Mouse (Mus musculus): ENCODE data around the gene Nckap5. TPM values are rescaled to one million over a fixed set of nuclear protein-coding genes. Genes with fewer than 3 reads are reported as not detected.

Nckap5 gene
- polyA plus RNA-seq, 1 experiment from 2014 or later: 16.6 TPM

DNA sequence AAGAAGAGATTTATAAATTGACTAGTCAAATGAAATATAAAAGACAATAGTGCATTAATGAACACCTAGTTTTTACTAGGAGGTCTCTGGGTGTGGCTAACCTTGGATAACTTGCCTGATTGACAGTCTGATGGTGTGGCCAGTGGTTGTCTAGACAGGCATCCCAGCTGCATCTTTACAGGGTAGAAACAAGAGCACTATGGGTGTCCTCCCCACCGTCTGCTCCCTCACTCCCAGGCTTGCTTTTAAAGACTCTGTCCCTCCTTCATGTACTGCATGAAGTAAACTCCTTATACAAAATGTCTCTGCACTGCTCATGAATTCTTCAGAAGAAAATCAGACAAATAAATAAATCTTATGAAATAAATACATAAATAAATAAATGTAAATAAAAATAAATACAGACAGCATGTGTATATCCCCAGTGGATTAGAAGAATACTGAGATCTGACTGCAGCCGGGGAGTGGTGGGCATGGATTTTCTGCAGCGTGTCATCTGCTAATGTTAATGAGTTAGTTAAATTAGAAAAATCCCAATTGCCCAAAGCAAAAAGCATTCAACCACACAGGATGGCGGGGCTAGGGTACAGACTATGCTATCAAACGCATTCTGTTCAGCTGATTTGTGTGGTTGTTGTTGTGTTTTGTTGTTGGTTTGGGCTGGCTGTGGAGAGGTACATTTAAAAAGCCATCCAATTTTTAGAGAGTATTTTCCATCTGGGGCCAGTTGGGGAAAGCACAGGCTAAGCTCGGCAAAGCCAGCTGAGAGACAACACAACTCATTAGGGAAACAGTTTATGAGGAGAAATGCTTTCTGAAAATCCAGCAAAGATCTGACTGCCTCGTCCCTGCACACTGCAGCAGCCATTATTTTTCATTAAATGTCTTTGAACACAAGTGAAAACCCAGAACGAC is 130.3 kb downstream of the Nckap5 start:
- no peaks in the 10 kb centered on the region for H3K9me3 ChIP-seq (replicated peaks; ENCODE audit: control insufficient read depth, low read length)
- H3K4me3 ChIP-seq (ENCODE audit: low read depth, low read length): no peak overlapping the region
- H3K4me2 ChIP-seq (ENCODE audit: low read length): peak overlapping the region; percentile 6; the same call in 1 of the 2 replicates
- 15% methylated on average over 8 of the region's 8 CpGs for WGBS
- DNase-seq (ENCODE audit: low spot score) (peak; percentile 54), ATAC-seq (peak; percentile 72)
- no peaks in the 10 kb centered on the region for H3K27me3 ChIP-seq (replicated peaks; ENCODE audit: control insufficient read depth, insufficient read depth, low read length)
- peak overlapping the region; percentile 72 for H3K27ac ChIP-seq (ENCODE audit: low read depth, low read length)
- H3K4me1 ChIP-seq (ENCODE audit: control insufficient read depth, insufficient read depth, low read length): 0 out of 2 replicates have a peak, but pooled peaks cover 5% of the 10 kb centered on the region
- no peaks in the 10 kb centered on the region for H3K36me3 ChIP-seq (ENCODE audit: control insufficient read depth, insufficient read depth, low read length)
- H3K9ac ChIP-seq (ENCODE audit: low read length): no peak overlapping the region

DNA sequence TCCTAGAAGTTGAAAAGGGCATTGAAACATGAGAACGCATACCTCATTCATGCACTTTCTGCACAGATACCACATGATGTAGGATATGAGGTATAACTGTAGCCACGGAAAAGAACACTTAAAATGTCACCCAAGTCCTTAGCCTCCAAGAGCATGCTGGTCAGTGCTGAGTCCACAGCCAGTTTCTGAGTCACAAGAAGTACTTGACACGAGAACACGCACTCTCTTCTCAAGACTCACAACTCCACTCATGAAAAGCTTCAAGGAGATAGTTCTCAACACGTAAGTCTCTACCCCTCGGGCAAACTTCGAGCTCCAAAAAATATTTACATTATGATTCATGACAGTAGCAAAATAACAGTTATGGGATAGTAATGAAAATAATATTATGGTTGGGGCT is 137.0 kb downstream of the Nckap5 start:
- ATAC-seq (no peak), DNase-seq (ENCODE audit: low spot score) (no peak)
- peaks cover 8% of the 10 kb centered on the region; the same call in 1 of the 2 replicates for H3K4me1 ChIP-seq (ENCODE audit: control insufficient read depth, insufficient read depth, low read length)
- H3K27me3 ChIP-seq (replicated peaks; ENCODE audit: control insufficient read depth, insufficient read depth, low read length): no peaks in the 10 kb centered on the region
- H3K4me2 ChIP-seq (ENCODE audit: low read length): no peak overlapping the region
- H3K27ac ChIP-seq (ENCODE audit: low read depth, low read length): no peak overlapping the region
- H3K9me3 ChIP-seq (replicated peaks; ENCODE audit: control insufficient read depth, low read length): no peaks in the 10 kb centered on the region
- 93% methylated on average over 7 of the region's 7 CpGs for whole genome bisulfite sequencing
- H3K4me3 ChIP-seq (ENCODE audit: low read depth, low read length): no peak overlapping the region
- H3K36me3 ChIP-seq (ENCODE audit: control insufficient read depth, insufficient read depth, low read length): no peaks in the 10 kb centered on the region
- H3K9ac ChIP-seq (ENCODE audit: low read length): no peak overlapping the region

DNA sequence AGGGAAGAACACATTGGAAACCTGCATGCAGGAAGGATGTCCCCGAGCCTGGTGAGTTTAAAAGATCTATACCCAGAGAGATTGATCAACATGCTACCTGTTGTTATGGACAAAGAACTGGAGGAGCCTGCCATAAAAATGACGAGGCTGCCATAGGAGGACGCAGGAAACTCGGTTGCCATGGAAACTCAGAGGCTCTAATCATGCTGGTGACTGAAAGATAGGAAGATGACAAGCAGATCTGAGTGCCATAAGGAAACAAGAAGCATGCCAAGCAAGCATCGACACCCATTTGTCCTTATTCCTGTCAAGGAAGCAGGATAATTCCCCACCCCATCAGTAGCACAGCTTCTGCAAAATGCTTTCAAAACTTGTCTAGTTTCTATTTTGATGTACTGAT is 142.0 kb downstream of the Nckap5 start:
- ATAC-seq (peak; percentile 16; the same call in 1 of the 2 replicates), DNase-seq (ENCODE audit: low spot score) (peak; percentile 90)
- Histone ChIP-seq H3K9ac (ENCODE audit: low read length) (no peak overlapping the region), H3K9me3 (replicated peaks; ENCODE audit: control insufficient read depth, low read length) (no peaks in the 10 kb centered on the region), H3K4me1 (ENCODE audit: control insufficient read depth, insufficient read depth, low read length) (peaks cover 23% of the 10 kb centered on the region; the same call in 1 of the 2 replicates), H3K4me3 (ENCODE audit: low read depth, low read length) (no peak overlapping the region), H3K27ac (ENCODE audit: low read depth, low read length) (peak overlapping the region; percentile 35; the same call in 1 of the 2 replicates), H3K4me2 (ENCODE audit: low read length) (no peak overlapping the region), H3K27me3 (replicated peaks; ENCODE audit: control insufficient read depth, insufficient read depth, low read length) (no peaks in the 10 kb centered on the region), H3K36me3 (ENCODE audit: control insufficient read depth, insufficient read depth, low read length) (no peaks in the 10 kb centered on the region)
- 63% methylated on average over 5 of the region's 5 CpGs for WGBS

DNA sequence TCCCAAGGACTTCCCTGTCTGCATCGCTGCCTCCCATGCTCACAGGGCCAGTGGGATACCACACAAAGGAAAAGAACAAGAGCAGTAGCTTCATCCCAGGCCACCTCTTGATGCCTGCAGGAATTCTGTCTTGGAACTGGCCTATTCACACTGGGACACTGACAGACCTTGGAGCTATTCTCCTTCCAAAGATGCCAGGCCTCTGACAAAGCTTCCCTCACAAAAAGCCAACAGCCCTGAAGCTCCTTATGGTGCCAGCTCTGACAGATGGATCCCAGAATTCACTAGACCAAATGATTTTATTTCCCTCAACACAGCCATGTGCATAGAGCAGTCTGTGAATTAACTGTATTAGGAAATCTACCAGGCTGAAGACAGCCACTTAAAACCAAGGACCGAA is 143.9 kb downstream of the Nckap5 start:
- 77% methylated on average over 2 of the region's 2 CpGs for WGBS
- DNase-seq (ENCODE audit: low spot score): peak; percentile 79
- H3K36me3 ChIP-seq (ENCODE audit: control insufficient read depth, insufficient read depth, low read length): no peaks in the 10 kb centered on the region
- no peak overlapping the region for H3K4me3 ChIP-seq (ENCODE audit: low read depth, low read length)
- peak; percentile 16; the same call in 1 of the 2 replicates for ATAC-seq
- H3K27me3 ChIP-seq (replicated peaks; ENCODE audit: control insufficient read depth, insufficient read depth, low read length): no peaks in the 10 kb centered on the region
- no peaks in the 10 kb centered on the region for H3K9me3 ChIP-seq (replicated peaks; ENCODE audit: control insufficient read depth, low read length)
- H3K4me2 ChIP-seq (ENCODE audit: low read length): no peak overlapping the region
- no peak overlapping the region for H3K9ac ChIP-seq (ENCODE audit: low read length)
- H3K27ac ChIP-seq (ENCODE audit: low read depth, low read length): peak overlapping the region; percentile 45
- peaks cover 32% of the 10 kb centered on the region for H3K4me1 ChIP-seq (ENCODE audit: control insufficient read depth, insufficient read depth, low read length)

DNA sequence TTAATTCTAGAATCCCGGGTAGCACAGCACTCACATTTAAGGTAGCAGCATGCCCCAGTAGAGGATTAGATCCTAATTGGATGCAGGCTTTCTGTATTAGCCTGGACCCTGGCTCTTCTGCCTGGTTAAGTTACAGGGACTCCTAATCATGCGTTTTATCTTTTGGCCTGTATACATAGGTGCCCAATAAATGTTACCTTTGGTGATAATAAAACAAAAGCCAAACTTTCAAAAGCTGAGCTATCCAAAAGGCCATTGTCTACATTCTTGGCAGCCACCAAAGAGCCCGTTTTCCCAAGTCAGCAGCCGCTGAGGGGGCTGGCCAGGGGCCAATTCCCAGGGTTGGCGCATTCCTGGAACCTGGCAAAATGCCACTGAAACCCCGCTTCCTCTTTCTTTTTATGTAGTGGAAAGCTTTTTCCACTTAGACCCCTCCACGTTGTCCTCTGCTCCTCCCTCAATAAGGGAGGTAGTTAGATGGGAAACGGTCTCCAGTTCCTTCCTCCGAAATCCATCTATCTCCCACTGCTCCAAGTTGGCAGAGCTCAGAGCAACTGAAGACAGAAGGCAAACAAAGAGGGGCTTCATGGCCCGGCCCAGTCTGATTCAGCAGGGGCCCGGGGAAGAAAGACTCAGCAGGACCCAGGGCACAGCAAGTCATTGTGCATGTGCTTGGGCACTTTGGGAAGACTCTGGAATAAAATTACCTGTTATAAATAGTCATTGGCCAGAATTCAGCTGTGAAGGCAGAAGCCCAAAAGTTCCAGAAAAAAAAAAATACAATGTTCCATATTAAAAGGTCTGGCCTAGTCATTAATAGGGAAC is 146.8 kb downstream of the Nckap5 start:
- H3K36me3 ChIP-seq (ENCODE audit: control insufficient read depth, insufficient read depth, low read length): no peaks in the 10 kb centered on the region
- ATAC-seq: peak; percentile 85
- peaks cover 36% of the 10 kb centered on the region for H3K4me1 ChIP-seq (ENCODE audit: control insufficient read depth, insufficient read depth, low read length)
- no peaks in the 10 kb centered on the region for H3K27me3 ChIP-seq (replicated peaks; ENCODE audit: control insufficient read depth, insufficient read depth, low read length)
- peak overlapping the region; percentile 9; the same call in 1 of the 2 replicates for H3K4me2 ChIP-seq (ENCODE audit: low read length)
- H3K9ac ChIP-seq (ENCODE audit: low read length): no peak overlapping the region
- H3K9me3 ChIP-seq (replicated peaks; ENCODE audit: control insufficient read depth, low read length): no peaks in the 10 kb centered on the region
- 3% methylated on average over 11 of the region's 11 CpGs for WGBS
- peak; percentile 94 for DNase-seq (ENCODE audit: low spot score)
- H3K27ac ChIP-seq (ENCODE audit: low read depth, low read length): peak overlapping the region; percentile 67
- no peak overlapping the region for H3K4me3 ChIP-seq (ENCODE audit: low read depth, low read length)

DNA sequence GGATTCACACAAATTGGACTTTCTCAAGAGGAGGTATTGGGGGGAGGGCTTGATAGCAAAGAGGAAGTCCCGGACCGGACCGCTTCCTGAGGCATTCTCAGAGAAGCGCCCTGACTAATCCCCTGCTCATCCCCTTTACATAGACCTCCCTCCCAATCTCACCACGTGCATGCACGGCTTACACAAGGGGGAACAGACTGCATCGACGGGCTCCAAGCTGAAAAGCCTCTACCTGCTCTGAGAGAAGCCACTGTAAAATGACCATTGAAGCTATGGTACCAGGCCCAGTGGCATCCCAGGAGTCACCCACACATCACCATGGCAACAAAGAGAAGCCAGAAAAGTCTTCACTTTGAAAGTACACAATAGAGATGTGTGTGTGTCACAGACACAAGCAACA is 148.8 kb downstream of the Nckap5 start:
- WGBS: 6% methylated on average over 8 of the region's 8 CpGs
- Histone ChIP-seq H3K9ac (ENCODE audit: low read length) (peak overlapping the region; percentile 35), H3K4me3 (ENCODE audit: low read depth, low read length) (no peak overlapping the region), H3K36me3 (ENCODE audit: control insufficient read depth, insufficient read depth, low read length) (no peaks in the 10 kb centered on the region), H3K9me3 (replicated peaks; ENCODE audit: control insufficient read depth, low read length) (no peaks in the 10 kb centered on the region), H3K4me2 (ENCODE audit: low read length) (no peak overlapping the region), H3K27me3 (replicated peaks; ENCODE audit: control insufficient read depth, insufficient read depth, low read length) (no peaks in the 10 kb centered on the region), H3K4me1 (ENCODE audit: control insufficient read depth, insufficient read depth, low read length) (peaks cover 38% of the 10 kb centered on the region), H3K27ac (ENCODE audit: low read depth, low read length) (peak overlapping the region; percentile 75; the same call in 1 of the 2 replicates)
- ATAC-seq (peak; percentile 44), DNase-seq (ENCODE audit: low spot score) (peak; percentile 72)

DNA sequence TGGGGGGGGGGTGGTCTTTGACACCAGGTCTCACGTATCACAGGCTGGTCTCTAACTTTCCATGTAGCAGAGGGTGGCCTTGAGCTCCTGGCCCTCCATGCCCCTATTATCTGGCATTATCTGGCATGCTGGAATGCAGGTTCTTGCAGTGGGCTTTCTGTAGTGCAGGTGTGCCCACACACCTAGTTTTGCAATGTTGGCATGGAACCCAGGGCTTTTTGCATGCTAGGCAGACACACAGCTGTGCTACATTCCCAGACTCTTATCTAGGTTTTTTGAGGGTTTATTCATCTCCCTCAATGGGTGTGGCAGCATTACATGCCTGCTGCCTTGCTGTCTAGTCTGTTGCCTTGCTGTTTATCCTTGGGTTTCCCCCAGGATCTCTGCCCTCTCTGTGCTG is 151.3 kb downstream of the Nckap5 start:
- no peaks in the 10 kb centered on the region for H3K36me3 ChIP-seq (ENCODE audit: control insufficient read depth, insufficient read depth, low read length)
- no peaks in the 10 kb centered on the region for H3K27me3 ChIP-seq (replicated peaks; ENCODE audit: control insufficient read depth, insufficient read depth, low read length)
- WGBS: 88% methylated on average over 1 of the region's 1 CpGs
- ATAC-seq (no peak), DNase-seq (ENCODE audit: low spot score) (no peak)
- H3K4me3 ChIP-seq (ENCODE audit: low read depth, low read length): no peak overlapping the region
- H3K27ac ChIP-seq (ENCODE audit: low read depth, low read length): no peak overlapping the region
- H3K9ac ChIP-seq (ENCODE audit: low read length): no peak overlapping the region
- no peaks in the 10 kb centered on the region for H3K9me3 ChIP-seq (replicated peaks; ENCODE audit: control insufficient read depth, low read length)
- peaks cover 32% of the 10 kb centered on the region for H3K4me1 ChIP-seq (ENCODE audit: control insufficient read depth, insufficient read depth, low read length)
- no peak overlapping the region for H3K4me2 ChIP-seq (ENCODE audit: low read length)

DNA sequence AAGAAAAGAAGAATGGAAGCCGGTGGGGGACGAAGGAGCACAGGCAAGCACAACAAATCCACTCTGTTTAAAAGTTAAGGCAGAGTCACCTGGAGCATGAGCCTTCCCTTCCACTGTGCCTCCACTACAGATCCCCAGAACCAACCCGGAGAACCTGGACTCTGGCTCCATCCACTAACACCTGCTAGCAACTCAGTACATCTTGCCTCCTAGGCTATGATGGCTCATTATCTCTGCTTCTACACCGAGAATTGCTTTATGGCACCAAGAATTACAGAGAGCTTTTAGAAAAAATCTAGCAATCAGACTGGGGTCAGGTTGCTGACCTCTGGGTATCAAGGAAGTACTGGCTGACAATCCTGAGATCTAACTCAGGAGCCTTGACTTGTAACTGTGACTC is 153.3 kb downstream of the Nckap5 start:
- Histone ChIP-seq H3K27me3 (replicated peaks; ENCODE audit: control insufficient read depth, insufficient read depth, low read length) (no peaks in the 10 kb centered on the region), H3K36me3 (ENCODE audit: control insufficient read depth, insufficient read depth, low read length) (no peaks in the 10 kb centered on the region), H3K4me1 (ENCODE audit: control insufficient read depth, insufficient read depth, low read length) (peaks cover 21% of the 10 kb centered on the region), H3K27ac (ENCODE audit: low read depth, low read length) (no peak overlapping the region), H3K9me3 (replicated peaks; ENCODE audit: control insufficient read depth, low read length) (no peaks in the 10 kb centered on the region), H3K9ac (ENCODE audit: low read length) (no peak overlapping the region), H3K4me2 (ENCODE audit: low read length) (no peak overlapping the region), H3K4me3 (ENCODE audit: low read depth, low read length) (no peak overlapping the region)
- ATAC-seq (no peak), DNase-seq (ENCODE audit: low spot score) (no peak)
- WGBS: 25% methylated on average over 4 of the region's 4 CpGs

All from forebrain, embryonic 14.5 days (tissue).